Mouse (Mus musculus) B cell, adult 62 days (primary cell): ENCODE results near the gene Telo2. TPM values are rescaled to one million over a fixed set of nuclear protein-coding genes. Genes with fewer than 3 reads are reported as not detected.

Experiments used
- total RNA-seq: library from RNA; stranded (reverse); gene quantifications from 4 replicates; pipeline ENCODE4 v1.2.4, GENCODE M21; 2023

Telo2 gene
- 30.7 to 41.3 TPM (median 35.3 TPM) in 4 replicates for total RNA-seq

GRCm38 (mm10) chr17:25115664-25116432 is at the start of gene Telo2:
Telo2 (minus strand) TSS chr17:25115967.

GRCm38 (mm10) chr17:25162161-25162560 is 46.4 kb upstream of the Telo2 start, which contains the start of gene Ccdc154:
Ccdc154 (plus strand) TSS chr17:25162461.

GRCm38 (mm10) chr17:25133275-25133698 is 17.5 kb upstream of the Telo2 start, which contains the start of gene Clcn7:
Clcn7 (plus strand) TSS chr17:25133391.

GRCm38 (mm10) chr17:25120406-25120805 is 4.6 kb upstream of the Telo2 start, which contains the start of gene Ptx4:
Ptx4 (plus strand) TSS chr17:25120760.

GRCm38 (mm10) chr17:25083444-25083931 is 32.3 kb downstream of the Telo2 start, which contains the start of gene Tmem204:
Tmem204 (minus strand) TSS chr17:25083591.

Other genes starting within 250 kb of the Telo2 start
- 0.45 to 0.72 TPM (median 0.59 TPM) in 4 replicates for gene Igfals, start 250.0 kb downstream of the Telo2 start, total RNA-seq
- 53.9 to 62.6 TPM (median 58.4 TPM) in 4 replicates for gene Nubp2, start 229.6 kb downstream of the Telo2 start, total RNA-seq
- gene Spsb3, start 229.3 kb downstream of the Telo2 start, total RNA-seq = 22.1 to 30.5 TPM (median 28.7 TPM) in 4 replicates
- gene Eme2, start 220.9 kb downstream of the Telo2 start, total RNA-seq = 65.3 to 77.7 TPM (median 72.9 TPM) in 4 replicates
- 27.2 to 32.9 TPM (median 29.8 TPM) in 4 replicates for gene Mrps34, start 220.9 kb downstream of the Telo2 start, total RNA-seq
- gene Nme3, start 219.5 kb downstream of the Telo2 start, total RNA-seq = 16.7 to 22.9 TPM (median 20.5 TPM) in 4 replicates
- 208 to 219 TPM (median 213 TPM) in 4 replicates for gene Mapk8ip3, start 179.0 kb downstream of the Telo2 start, total RNA-seq
- 26.3 to 41.9 TPM (median 33.7 TPM) in 4 replicates for gene Jpt2, start 155.3 kb downstream of the Telo2 start, total RNA-seq
- gene Cramp1l, start 100.2 kb downstream of the Telo2 start, total RNA-seq = 34.2 to 39.7 TPM (median 38.7 TPM) in 4 replicates
- gene Ift140, start 99.9 kb downstream of the Telo2 start, total RNA-seq = 65.2 to 73.5 TPM (median 69.5 TPM) in 4 replicates
- gene Tmem204, start 32.4 kb downstream of the Telo2 start, total RNA-seq = not detected in 4 replicates
- gene Ptx4, start 4.8 kb upstream of the Telo2 start, total RNA-seq = 0.39 TPM in 1 of 4 replicates, not detected in the others
- gene Clcn7, start 17.4 kb upstream of the Telo2 start, total RNA-seq = 41.6 to 48.1 TPM (median 42.1 TPM) in 4 replicates
- 0.24 to 0.56 TPM in 2 of 4 replicates, not detected in the others for gene Ccdc154, start 46.5 kb upstream of the Telo2 start, total RNA-seq
- not detected in 4 replicates for gene Gm38655, start 59.5 kb upstream of the Telo2 start, total RNA-seq
- gene BC003965, start 68.6 kb upstream of the Telo2 start, total RNA-seq = 11.1 to 14.3 TPM (median 13.7 TPM) in 4 replicates
- 35.4 to 49.4 TPM (median 36.7 TPM) in 4 replicates for gene Unkl, start 72.4 kb upstream of the Telo2 start, total RNA-seq
- gene Gnptg, start 124.2 kb upstream of the Telo2 start, total RNA-seq = 25.2 to 29.1 TPM (median 27.6 TPM) in 4 replicates
- 16.0 to 18.5 TPM (median 16.6 TPM) in 4 replicates for gene Tsr3, start 124.2 kb upstream of the Telo2 start, total RNA-seq
- gene Baiap3, start 140.4 kb upstream of the Telo2 start, total RNA-seq = 0.98 to 1.9 TPM (median 1.2 TPM) in 4 replicates
- 456 to 465 TPM (median 462 TPM) in 4 replicates for gene Ube2i, start 158.7 kb upstream of the Telo2 start, total RNA-seq
- gene Prss34, start 182.4 kb upstream of the Telo2 start, total RNA-seq = not detected in 4 replicates
- gene Prss28, start 192.7 kb upstream of the Telo2 start, total RNA-seq = not detected in 4 replicates
- not detected in 4 replicates for gene Prss29, start 202.7 kb upstream of the Telo2 start, total RNA-seq
- not detected in 4 replicates for gene Tpsab1, start 229.6 kb upstream of the Telo2 start, total RNA-seq